Mouse (Mus musculus): ENCODE results near the gene Ccdc57. TPM values are rescaled to one million over a fixed set of nuclear protein-coding genes. Genes with fewer than 3 reads are reported as not detected.
"Not testable (repeated sequence)": the region's sequence is repeated elsewhere in the genome, so short reads cannot be mapped to it uniquely, and the experiment has no call there.

The Ccdc57 gene
- polyA plus RNA-seq, 1 experiment from 2014 or later, result 4.8 TPM

GRCm38 (mm10) chr11:120796614-120796946 is 136.1 kb downstream of the Ccdc57 start:
- peak overlapping the region; percentile 90 for H3K4me2 ChIP-seq (ENCODE audit: low read length)
- H3K9me3 ChIP-seq (ENCODE audit: control insufficient read depth, low read length), result no peaks in the 10 kb centered on the region
- peak overlapping the region; percentile 62 for H3K9ac ChIP-seq (ENCODE audit: low read length)
- no peak for ATAC-seq (ENCODE audit: insufficient number of reproducible peaks, insufficient read depth, low FRiP score, low read depth)
- 20% methylated on average over 8 of the region's 8 CpGs for WGBS
- no peaks in the 10 kb centered on the region for H3K27me3 ChIP-seq (ENCODE audit: control insufficient read depth, insufficient read depth, low read length)
- peak overlapping the region; percentile 14 to 78; a peak in 1 of 4 replicates for H3K4me3 ChIP-seq (ENCODE audit: control insufficient read depth in 1 of 2, insufficient read depth in 1 of 2, low read depth in 1 of 2, low read length in 2 of 2)
- peak overlapping the region; percentile 72 to 84 for H3K27ac ChIP-seq (replicated peaks in 1 of 2; ENCODE audit: control insufficient read depth in 1 of 2, insufficient read depth in 1 of 2, low read depth in 2 of 2, low read length in 2 of 2)
- peaks cover 11 to 16% of the 10 kb centered on the region in 2 experiments for H3K4me1 ChIP-seq (ENCODE audit: control insufficient read depth in 2 of 2, insufficient read depth in 2 of 2, low read length in 2 of 2)
- H3K36me3 ChIP-seq (ENCODE audit: control insufficient read depth, insufficient read depth, low read length), result peaks cover 31% of the 10 kb centered on the region

DNA sequence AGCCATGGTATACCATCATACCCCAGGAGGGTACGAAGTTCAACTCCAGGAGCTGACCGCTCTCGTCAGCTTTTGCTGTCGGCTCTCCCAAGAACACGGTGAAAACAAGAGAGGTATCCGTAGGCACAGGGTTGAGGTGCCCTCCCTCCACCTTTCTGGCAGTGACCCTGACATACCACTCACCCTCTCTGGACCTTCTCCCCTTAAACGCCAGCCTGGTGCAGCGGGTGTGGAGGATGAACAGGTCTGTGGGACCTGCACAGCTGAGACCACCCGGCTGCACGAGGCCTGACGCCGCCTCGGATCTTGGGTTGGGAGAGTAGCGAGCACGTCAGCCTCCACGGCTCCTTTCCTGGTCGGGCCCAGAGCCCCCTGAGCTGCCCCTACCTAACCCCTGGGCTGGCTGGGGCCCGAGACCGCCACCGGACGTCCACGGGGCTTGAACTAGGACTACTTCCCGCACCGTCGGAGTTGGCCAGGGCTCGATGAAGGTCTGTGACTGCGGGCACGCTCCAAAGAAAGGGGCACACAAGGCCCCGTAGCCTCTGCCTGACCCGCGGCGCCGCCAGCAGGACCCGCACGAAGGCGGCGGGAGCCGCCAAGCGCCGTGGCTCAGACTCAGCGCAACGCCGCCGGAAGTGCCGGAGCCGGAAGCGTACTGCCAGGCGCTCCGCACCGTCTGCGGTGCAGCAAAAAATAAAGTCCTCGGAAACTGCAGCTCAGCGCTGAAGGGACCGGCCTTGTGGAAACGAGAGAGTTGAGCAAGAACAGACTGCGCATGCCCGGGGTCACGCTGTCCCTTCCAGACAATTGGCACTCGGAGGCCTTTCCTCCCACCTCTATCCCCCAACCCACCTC is 136.7 kb downstream of the Ccdc57 start, which contains the start of gene Dus1l:
TSS of gene Dus1l (minus strand) at position 648 of the 858 bp plus-strand sequence.
- H3K4me2 ChIP-seq (ENCODE audit: low read length), result peak within 1 kb of the TSS; percentile 90
- H3K9me3 ChIP-seq (ENCODE audit: control insufficient read depth, low read length), result no peaks in the 10 kb centered on the region
- peak within 1 kb of the TSS; percentile 95 for H3K9ac ChIP-seq (ENCODE audit: low read length)
- no peaks in the 10 kb centered on the region for H3K27me3 ChIP-seq (ENCODE audit: control insufficient read depth, insufficient read depth, low read length)
- WGBS, result 2% methylated on average over 59 of the region's 59 CpGs
- H3K4me1 ChIP-seq (ENCODE audit: control insufficient read depth in 2 of 2, insufficient read depth in 2 of 2, low read length in 2 of 2), result peaks cover 11 to 16% of the 10 kb centered on the region in 2 experiments
- H3K27ac ChIP-seq (replicated peaks in 1 of 2; ENCODE audit: control insufficient read depth in 1 of 2, insufficient read depth in 1 of 2, low read depth in 2 of 2, low read length in 2 of 2), result peak within 1 kb of the TSS; percentile 72 to 84
- H3K4me3 ChIP-seq (ENCODE audit: control insufficient read depth in 1 of 2, insufficient read depth in 1 of 2, low read depth in 1 of 2, low read length in 2 of 2), result peak within 1 kb of the TSS; percentile 78 to 83
- peak; percentile 77 for ATAC-seq (ENCODE audit: insufficient number of reproducible peaks, insufficient read depth, low FRiP score, low read depth)
- peaks cover 37% of the 10 kb centered on the region for H3K36me3 ChIP-seq (ENCODE audit: control insufficient read depth, insufficient read depth, low read length)

GRCm38 (mm10) chr11:120792652-120793051 is 140.0 kb downstream of the Ccdc57 start:
- no peak overlapping the region for H3K4me2 ChIP-seq (ENCODE audit: low read length)
- peaks cover 10% of the 10 kb centered on the region in 2 experiments for H3K4me1 ChIP-seq (ENCODE audit: control insufficient read depth in 2 of 2, insufficient read depth in 2 of 2, low read length in 2 of 2)
- no peaks in the 10 kb centered on the region for H3K27me3 ChIP-seq (ENCODE audit: control insufficient read depth, insufficient read depth, low read length)
- H3K9me3 ChIP-seq (ENCODE audit: control insufficient read depth, low read length), result no peaks in the 10 kb centered on the region
- ATAC-seq (ENCODE audit: insufficient number of reproducible peaks, insufficient read depth, low FRiP score, low read depth), result no peak
- H3K4me3 ChIP-seq (ENCODE audit: control insufficient read depth in 1 of 2, insufficient read depth in 1 of 2, low read depth in 1 of 2, low read length in 2 of 2), result no peak overlapping the region
- WGBS, result 91% methylated on average over 9 of the region's 9 CpGs
- no peak overlapping the region for H3K9ac ChIP-seq (ENCODE audit: low read length)
- H3K27ac ChIP-seq (replicated peaks in 1 of 2; ENCODE audit: control insufficient read depth in 1 of 2, insufficient read depth in 1 of 2, low read depth in 2 of 2, low read length in 2 of 2), result no peak overlapping the region
- peaks cover 68% of the 10 kb centered on the region for H3K36me3 ChIP-seq (ENCODE audit: control insufficient read depth, insufficient read depth, low read length)

DNA sequence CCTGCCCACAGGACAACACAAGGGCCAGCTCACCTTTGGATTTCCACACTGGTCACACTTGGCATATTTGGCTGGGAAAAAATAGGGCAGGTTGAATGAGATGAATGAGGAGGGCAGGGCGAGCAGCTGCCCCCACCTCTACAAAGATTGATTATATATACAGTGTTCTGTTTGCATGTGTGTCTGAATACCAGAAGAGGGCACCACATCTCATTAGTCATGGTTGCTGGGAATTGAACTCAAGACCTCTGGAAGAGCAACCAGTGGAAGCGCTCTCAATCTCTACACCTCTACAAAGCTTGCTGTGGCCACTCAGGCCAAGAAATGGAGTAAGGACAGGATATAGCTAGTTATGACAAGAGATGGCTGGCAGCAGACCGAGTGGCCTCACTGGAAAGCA is 142.9 kb downstream of the Ccdc57 start:
- WGBS, result 84% methylated on average over 3 of the region's 3 CpGs
- Histone ChIP-seq H3K27me3 (ENCODE audit: control insufficient read depth, insufficient read depth, low read length) (no peaks in the 10 kb centered on the region), H3K9me3 (ENCODE audit: control insufficient read depth, low read length) (no peaks in the 10 kb centered on the region), H3K27ac (replicated peaks in 1 of 2; ENCODE audit: control insufficient read depth in 1 of 2, insufficient read depth in 1 of 2, low read depth in 2 of 2, low read length in 2 of 2) (no peak overlapping the region), H3K9ac (ENCODE audit: low read length) (no peak overlapping the region), H3K4me2 (ENCODE audit: low read length) (no peak overlapping the region), H3K4me1 (ENCODE audit: control insufficient read depth in 2 of 2, insufficient read depth in 2 of 2, low read length in 2 of 2) (peaks cover 6 to 7% of the 10 kb centered on the region in 2 experiments), H3K4me3 (ENCODE audit: control insufficient read depth in 1 of 2, insufficient read depth in 1 of 2, low read depth in 1 of 2, low read length in 2 of 2) (no peak overlapping the region), H3K36me3 (ENCODE audit: control insufficient read depth, insufficient read depth, low read length) (peaks cover 87% of the 10 kb centered on the region)
- ATAC-seq (ENCODE audit: insufficient number of reproducible peaks, insufficient read depth, low FRiP score, low read depth), result no peak

DNA sequence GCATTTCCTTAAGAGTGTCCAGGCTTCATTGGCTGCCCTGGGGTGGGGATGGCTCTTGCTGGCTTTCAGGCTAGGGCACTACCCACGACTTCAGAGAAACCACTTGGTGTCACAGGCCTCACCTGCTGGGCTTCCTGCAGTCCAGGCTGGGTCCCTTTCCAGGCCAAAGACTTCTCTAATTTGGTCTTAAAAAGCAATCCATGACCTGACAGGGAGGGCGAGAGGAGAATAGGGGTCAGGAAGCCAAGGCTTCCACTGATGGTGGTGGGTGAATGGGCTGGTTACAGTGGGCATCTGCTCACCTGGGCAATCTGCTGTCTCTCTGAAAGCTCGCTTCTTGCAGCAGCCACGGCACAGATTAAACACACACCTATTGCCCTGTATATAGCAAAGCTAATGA is 143.3 kb downstream of the Ccdc57 start:
- Histone ChIP-seq H3K9ac (ENCODE audit: low read length) (no peak overlapping the region), H3K4me2 (ENCODE audit: low read length) (no peak overlapping the region)
- 86% methylated on average over 4 of the region's 4 CpGs for WGBS

GRCm38 (mm10) chr11:120788460-120788859 is 144.2 kb downstream of the Ccdc57 start:
- not testable (repeated sequence) for H3K27ac ChIP-seq (replicated peaks in 1 of 2; ENCODE audit: control insufficient read depth in 1 of 2, insufficient read depth in 1 of 2, low read depth in 2 of 2, low read length in 2 of 2); H3K4me1 ChIP-seq (ENCODE audit: control insufficient read depth in 2 of 2, insufficient read depth in 2 of 2, low read length in 2 of 2); H3K4me3 ChIP-seq (ENCODE audit: control insufficient read depth in 1 of 2, insufficient read depth in 1 of 2, low read depth in 1 of 2, low read length in 2 of 2); H3K9me3 ChIP-seq (ENCODE audit: control insufficient read depth, low read length); H3K4me2 ChIP-seq (ENCODE audit: low read length); ATAC-seq (ENCODE audit: insufficient number of reproducible peaks, insufficient read depth, low FRiP score, low read depth); H3K9ac ChIP-seq (ENCODE audit: low read length); H3K27me3 ChIP-seq (ENCODE audit: control insufficient read depth, insufficient read depth, low read length)
- peaks cover 75% of the 10 kb centered on the region for H3K36me3 ChIP-seq (ENCODE audit: control insufficient read depth, insufficient read depth, low read length)
- WGBS, result 84% methylated on average over 9 of the region's 10 CpGs

More for the DNA sequence above, 143.3 kb downstream of the Ccdc57 start:
- Histone ChIP-seq H3K9me3 (ENCODE audit: control insufficient read depth, low read length) (no peaks in the 10 kb centered on the region), H3K27me3 (ENCODE audit: control insufficient read depth, insufficient read depth, low read length) (no peaks in the 10 kb centered on the region), H3K36me3 (ENCODE audit: control insufficient read depth, insufficient read depth, low read length) (peaks cover 84% of the 10 kb centered on the region), H3K4me3 (ENCODE audit: control insufficient read depth in 1 of 2, insufficient read depth in 1 of 2, low read depth in 1 of 2, low read length in 2 of 2) (no peak overlapping the region), H3K4me1 (ENCODE audit: control insufficient read depth in 2 of 2, insufficient read depth in 2 of 2, low read length in 2 of 2) (peaks cover 6 to 8% of the 10 kb centered on the region in 2 experiments), H3K27ac (replicated peaks in 1 of 2; ENCODE audit: control insufficient read depth in 1 of 2, insufficient read depth in 1 of 2, low read depth in 2 of 2, low read length in 2 of 2) (no peak overlapping the region)
- no peak for ATAC-seq (ENCODE audit: insufficient number of reproducible peaks, insufficient read depth, low FRiP score, low read depth)

- Histone ChIP-seq H3K27ac (replicated peaks in 1 of 2; ENCODE audit: control insufficient read depth in 1 of 2, insufficient read depth in 1 of 2, low read depth in 2 of 2, low read length in 2 of 2) (no peak overlapping the region; a peak in 1 of 4 replicates), H3K4me1 (ENCODE audit: control insufficient read depth in 2 of 2, insufficient read depth in 2 of 2, low read length in 2 of 2) (peaks cover 11 to 12% of the 10 kb centered on the region in 2 experiments), H3K4me2 (ENCODE audit: low read length) (peak overlapping the region; percentile 89), H3K9me3 (ENCODE audit: control insufficient read depth, low read length) (no peaks in the 10 kb centered on the region), H3K27me3 (ENCODE audit: control insufficient read depth, insufficient read depth, low read length) (no peaks in the 10 kb centered on the region), H3K9ac (ENCODE audit: low read length) (peak overlapping the region; percentile 94), H3K36me3 (ENCODE audit: control insufficient read depth, insufficient read depth, low read length) (peaks cover 56% of the 10 kb centered on the region), H3K4me3 (ENCODE audit: control insufficient read depth in 1 of 2, insufficient read depth in 1 of 2, low read depth in 1 of 2, low read length in 2 of 2) (peak overlapping the region; percentile 68 to 98)
- 39% methylated on average over 9 of the region's 9 CpGs for WGBS
- no peak for ATAC-seq (ENCODE audit: insufficient number of reproducible peaks, insufficient read depth, low FRiP score, low read depth)
Measured at GRCm38 (mm10) chr11:120785145-120785544, 147.5 kb downstream of the Ccdc57 start.
